Mouse (Mus musculus) heart, embryonic 14.5 days (tissue): ENCODE data around the gene Gja1. TPM values are rescaled to one million over a fixed set of nuclear protein-coding genes. Genes with fewer than 3 reads are reported as not detected.
"Not testable (repeated sequence)": the region's sequence is repeated elsewhere in the genome, so short reads cannot be mapped to it uniquely, and the experiment has no call there.

ENCODE experiments used
- ATAC-seq: fragments of 200-750 bp; cut with Nextera tagmentation; 2 replicates; pipeline ENCODE4 v1.8.0; 2017; ENCODE audit warnings: low read depth, moderate TSS enrichment; ENCODE audit not compliant: insufficient number of reproducible peaks, insufficient read depth, low FRiP score
- H3K27ac ChIP-seq, 2 experiments: fragments of 200-500 bp in 1 of 2; fragments of 300-500 bp in 1 of 2; sonication (generic) in 1 of 2; replicated peaks in 1 of 2; 2 replicates each; pipeline ENCODE4 v1.5.1; 2012 to 2014; ENCODE audit warnings: low read depth in 2 of 2, low read length in 2 of 2, control low read depth in 1 of 2, mild to moderate bottlenecking in 1 of 2, mixed read lengths in 1 of 2; ENCODE audit not compliant: control insufficient read depth in 1 of 2, insufficient read depth in 1 of 2
- H3K27me3 ChIP-seq: fragments of 300-500 bp; sonication (generic); 2 replicates; pipeline ENCODE4 v1.6.1; 2014; ENCODE audit warnings: mild to moderate bottlenecking, low read length, control low read depth; ENCODE audit not compliant: control insufficient read depth, insufficient read depth
- H3K36me3 ChIP-seq: fragments of 300-500 bp; sonication (generic); 2 replicates; pipeline ENCODE4 v1.6.1; 2014; ENCODE audit warnings: mild to moderate bottlenecking, control low read depth, low read length, mixed read lengths; ENCODE audit not compliant: control insufficient read depth, insufficient read depth
- H3K4me1 ChIP-seq, 2 experiments: fragments of 200-500 bp in 1 of 2; fragments of 300-500 bp in 1 of 2; sonication (generic) in 1 of 2; 2 replicates each; pipeline ENCODE4 v1.6.1; 2012 to 2014; ENCODE audit warnings: low read length in 2 of 2, control low read depth in 1 of 2, mixed read lengths in 1 of 2; ENCODE audit not compliant: control insufficient read depth in 2 of 2, insufficient read depth in 2 of 2
- H3K4me2 ChIP-seq: fragments of 300-500 bp; sonication (generic); 2 replicates; pipeline ENCODE4 v1.6.1; 2014; ENCODE audit warnings: mild to moderate bottlenecking, low read length
- H3K4me3 ChIP-seq, 2 experiments: fragments of 200-500 bp in 1 of 2; fragments of 300-500 bp in 1 of 2; sonication (generic) in 1 of 2; 2 replicates each; pipeline ENCODE4 v1.5.1; 2012 to 2014; ENCODE audit warnings: low read length in 2 of 2, mild to moderate bottlenecking in 2 of 2, control low read depth in 1 of 2, low read depth in 1 of 2, moderate library complexity in 1 of 2; ENCODE audit not compliant: control insufficient read depth in 1 of 2, insufficient read depth in 1 of 2
- H3K9ac ChIP-seq: fragments of 300-500 bp; sonication (generic); 2 replicates; pipeline ENCODE4 v1.6.1; 2014; ENCODE audit warnings: mild to moderate bottlenecking, low read length
- H3K9me3 ChIP-seq: fragments of 300-500 bp; sonication (generic); 2 replicates; pipeline ENCODE4 v1.6.1; 2016; ENCODE audit warnings: low read length, control low read depth; ENCODE audit not compliant: control insufficient read depth
- WGBS: fragments of 180-500 bp; shearing (Covaris S2); extraction: QIAGEN DNeasy Blood & Tissue Kit; methylation state at CpG from one replicate; pipeline ENCODE4 v1.1.7; 2014; 5-methylcytosine and 5-hydroxymethylcytosine counted together
- polyA plus RNA-seq: library from polyadenylated mRNA; unstranded; fragments of >200 nt; fragmentation: Nextera tagmentation; extraction: Ambion mirVana; gene quantifications from 2 replicates; pipeline ENCODE4 v1.2.1, GENCODE M21; 2014

Gene Gja1
- polyA plus RNA-seq, 1 experiment from 2014 or later = 478 TPM

GRCm38 (mm10) chr10:56377966-56378647 lies 977 bp downstream of the Gja1 start:
- Histone ChIP-seq H3K36me3 (peaks cover 8% of the 10 kb centered on the region; the same call in 1 of the 2 replicates), H3K4me3 (peak overlapping the region; percentile 75), H3K9me3 (no peaks in the 10 kb centered on the region), H3K4me2 (peak overlapping the region; percentile 66), H3K27me3 (no peaks in the 10 kb centered on the region), H3K4me1 (peaks cover 2 to 17% of the 10 kb centered on the region in 2 experiments; a peak in 2 of 4 replicates), H3K9ac (peak overlapping the region; percentile 97), H3K27ac (peak overlapping the region; percentile 93 to 94)
- 0 out of 2 replicates have a peak, but pooled peaks have one; percentile 12 for ATAC-seq
- whole genome bisulfite sequencing = under 1% methylated on average over 25 of the region's 25 CpGs

GRCm38 (mm10) chr10:56378648-56379254 lies 1.6 kb downstream of the Gja1 start:
- Histone ChIP-seq H3K27ac (peak overlapping the region; percentile 93 to 94), H3K9me3 (no peaks in the 10 kb centered on the region), H3K4me2 (peak overlapping the region; percentile 66), H3K36me3 (peaks cover 12% of the 10 kb centered on the region), H3K27me3 (no peaks in the 10 kb centered on the region), H3K4me3 (peak overlapping the region; percentile 75), H3K9ac (peak overlapping the region; percentile 97), H3K4me1 (peaks cover 2 to 12% of the 10 kb centered on the region in 2 experiments; a peak in 2 of 4 replicates)
- under 1% methylated on average over 35 of the region's 35 CpGs for WGBS
- no peak; the same call in 1 of the 2 replicates for ATAC-seq

- Histone ChIP-seq H3K27me3 (no peaks in the 10 kb centered on the region), H3K9ac (peak overlapping the region; percentile 97), H3K36me3 (peaks cover 14% of the 10 kb centered on the region), H3K9me3 (no peaks in the 10 kb centered on the region), H3K4me3 (peak overlapping the region; percentile 75), H3K4me1 (peaks cover 2 to 11% of the 10 kb centered on the region in 2 experiments; a peak in 2 of 4 replicates), H3K4me2 (peak overlapping the region; percentile 66), H3K27ac (peak overlapping the region; percentile 93 to 94)
- 8% methylated on average over 7 of the region's 7 CpGs for WGBS
- ATAC-seq = no peak
Measured at GRCm38 (mm10) chr10:56379720-56380119, 2.6 kb downstream of the Gja1 start.

GRCm38 (mm10) chr10:56385195-56386109 lies 8.3 kb downstream of the Gja1 start:
- peak overlapping the region; percentile 49 to 79 for H3K27ac ChIP-seq
- peaks cover 64% of the 10 kb centered on the region for H3K36me3 ChIP-seq
- H3K9ac ChIP-seq = peak overlapping the region; percentile 69
- ATAC-seq = no peak
- peak overlapping the region; percentile 59 for H3K4me2 ChIP-seq
- H3K9me3 ChIP-seq = no peaks in the 10 kb centered on the region
- H3K4me1 ChIP-seq = peaks cover 4 to 20% of the 10 kb centered on the region in 2 experiments
- WGBS = 42% methylated on average over 13 of the region's 13 CpGs
- H3K27me3 ChIP-seq = no peaks in the 10 kb centered on the region
- H3K4me3 ChIP-seq = peak overlapping the region in 1 of 2 experiments; percentile 13; a peak in 3 of 4 replicates

GRCm38 (mm10) chr10:56393095-56393784 lies 16.1 kb downstream of the Gja1 start:
- Histone ChIP-seq H3K4me3 (no peak overlapping the region), H3K27me3 (no peaks in the 10 kb centered on the region), H3K4me2 (no peak overlapping the region), H3K9ac (no peak overlapping the region), H3K27ac (no peak overlapping the region), H3K36me3 (peaks cover 35% of the 10 kb centered on the region), H3K4me1 (no peaks in the 10 kb centered on the region), H3K9me3 (no peaks in the 10 kb centered on the region)
- WGBS = 72% methylated on average over 6 of the region's 6 CpGs
- no peak for ATAC-seq

GRCm38 (mm10) chr10:56393815-56394417 lies 16.8 kb downstream of the Gja1 start:
- H3K27ac ChIP-seq, H3K9me3 ChIP-seq, H3K4me1 ChIP-seq, H3K4me2 ChIP-seq, H3K27me3 ChIP-seq, ATAC-seq, H3K9ac ChIP-seq, H3K4me3 ChIP-seq: not testable (repeated sequence)
- 93% methylated on average over 6 of the region's 7 CpGs for WGBS
- H3K36me3 ChIP-seq = peaks cover 28% of the 10 kb centered on the region
